Mouse (Mus musculus) gastrocnemius, adult 8-10 months (tissue): ENCODE data around the gene Mbd3. TPM values are rescaled to one million over a fixed set of nuclear protein-coding genes. Genes with fewer than 3 reads are reported as not detected.
A peak's percentile ranks its signal among the peaks of the same experiment; 100 is the strongest.

Source experiments
- DNase-seq, 2 experiments: peaks; one replicate each; pipeline ENCODE4 v3.0.0; 2022; ENCODE audit warnings: low spot score in 2 of 2
- total RNA-seq, 4 experiments: library from RNA; stranded (reverse); gene quantifications; 2 replicates each; pipeline ENCODE4 v1.2.4; 2022

Gene Mbd3
- total RNA-seq, 4 experiments from 2014 or later = 120 to 138 (median 131) TPM

GRCm38 (mm10) chr10:80425041-80425440 lies 25.7 kb upstream of the Mbd3 start:
- DNase-seq = no peak

GRCm38 (mm10) chr10:80423562-80423961 lies 24.2 kb upstream of the Mbd3 start:
- DNase-seq = no peak

- no peak for DNase-seq
Observed at GRCm38 (mm10) chr10:80421651-80422472, 22.5 kb upstream of the Mbd3 start.

- DNase-seq = no peak
Observed at GRCm38 (mm10) chr10:80421208-80421607, 21.9 kb upstream of the Mbd3 start.

- DNase-seq = no peak
Observed at GRCm38 (mm10) chr10:80420729-80421128, 21.4 kb upstream of the Mbd3 start.

- no peak for DNase-seq
Observed at GRCm38 (mm10) chr10:80419419-80419818, 20.1 kb upstream of the Mbd3 start.

GRCm38 (mm10) chr10:80418311-80418710 lies 19.0 kb upstream of the Mbd3 start:
- no peak for DNase-seq

GRCm38 (mm10) chr10:80417841-80418240 lies 18.5 kb upstream of the Mbd3 start:
- no peak for DNase-seq

- DNase-seq = no peak
Observed at GRCm38 (mm10) chr10:80417371-80417770, 18.0 kb upstream of the Mbd3 start.

GRCm38 (mm10) chr10:80415566-80415965 lies 16.2 kb upstream of the Mbd3 start:
- no peak for DNase-seq

- DNase-seq = no peak
Observed at GRCm38 (mm10) chr10:80412656-80413541, 13.5 kb upstream of the Mbd3 start.

GRCm38 (mm10) chr10:80407924-80408323 lies 8.6 kb upstream of the Mbd3 start:
- DNase-seq = no peak

- DNase-seq = peak; percentile 82 to 90
Observed at GRCm38 (mm10) chr10:80406684-80407501, 7.5 kb upstream of the Mbd3 start, which contains the start of gene Uqcr11. TSS of gene Uqcr11 (minus strand) at chr10:80406830.

GRCm38 (mm10) chr10:80405481-80406173 lies 6.3 kb upstream of the Mbd3 start:
- no peak for DNase-seq

GRCm38 (mm10) chr10:80403044-80403692 lies 3.8 kb upstream of the Mbd3 start:
- no peak for DNase-seq

GRCm38 (mm10) chr10:80400704-80401161 lies 1.4 kb upstream of the Mbd3 start:
- no peak for DNase-seq

GRCm38 (mm10) chr10:80399973-80400703 lies 788 bp upstream of the Mbd3 start:
- DNase-seq = no peak

GRCm38 (mm10) chr10:80398719-80399190 lies 595 bp downstream of the Mbd3 start:
- peak; percentile 94 to 98 for DNase-seq

GRCm38 (mm10) chr10:80398174-80398535 lies 1.2 kb downstream of the Mbd3 start:
- DNase-seq = no peak
